Mouse (Mus musculus): ENCODE results near the gene Pex12. TPM values are rescaled to one million over a fixed set of nuclear protein-coding genes. Genes with fewer than 3 reads are reported as not detected.
A peak's percentile ranks its signal among the peaks of the same experiment; 100 is the strongest.

Pex12 gene
- polyA plus RNA-seq, 1 experiment from 2014 or later = 13.2 TPM

DNA sequence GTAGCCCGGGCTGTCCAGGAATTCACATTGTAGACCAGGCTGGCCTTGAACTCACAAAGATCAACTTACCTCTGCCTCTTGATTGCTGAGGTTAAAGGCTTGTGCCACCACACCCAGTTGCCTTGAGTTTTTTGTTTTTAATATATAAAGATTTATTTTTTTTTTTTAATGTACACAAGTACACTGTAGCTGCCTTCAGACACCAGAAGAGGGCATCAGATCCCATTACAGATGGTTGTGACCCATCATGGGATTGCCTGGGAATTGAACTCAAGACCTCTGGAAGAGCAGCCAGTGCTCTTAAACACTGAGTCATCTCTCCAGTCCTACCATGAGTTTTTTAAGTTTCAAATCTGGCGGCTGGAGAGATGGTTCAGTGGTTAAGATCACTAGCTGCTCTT, 955 bp downstream of the Pex12 start:
- Histone ChIP-seq H3K27me3 (no peaks in the 10 kb centered on the region), H3K4me3 (replicated peaks) (peak overlapping the region; percentile 94; the same call in 1 of the 2 replicates), H3K9ac (no peak overlapping the region), H3K36me3 (peaks cover 12% of the 10 kb centered on the region), H3K27ac (no peak overlapping the region), H3K4me2 (peak overlapping the region; percentile 80), H3K4me1 (peaks cover 52% of the 10 kb centered on the region), H3K9me3 (replicated peaks) (no peaks in the 10 kb centered on the region)
- WGBS = 66% methylated on average over 2 of the region's 2 CpGs
- no peak for ATAC-seq (replicated peaks; ENCODE audit: low FRiP score)

DNA sequence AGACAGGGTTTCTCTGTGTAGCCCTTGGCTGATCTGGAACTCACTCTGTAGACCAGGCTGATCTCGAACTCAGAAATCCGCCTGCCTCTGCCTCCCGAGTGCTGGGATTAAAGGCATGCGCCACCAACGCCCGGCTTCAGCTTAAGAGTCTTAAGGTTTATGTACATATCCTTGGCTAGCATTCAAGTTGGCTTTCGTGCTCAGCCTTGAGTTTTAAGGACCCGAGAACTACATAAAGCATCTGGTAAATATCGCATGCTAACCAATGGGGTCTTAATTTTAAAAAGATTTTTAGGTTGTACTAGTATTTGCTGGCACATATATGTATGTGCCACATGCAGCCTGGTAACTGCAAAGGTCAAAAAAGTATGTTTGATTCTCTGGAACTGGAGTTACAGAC, 2.7 kb downstream of the Pex12 start:
- WGBS = 89% methylated on average over 9 of the region's 9 CpGs
- Histone ChIP-seq H3K9ac (no peak overlapping the region), H3K27ac (no peak overlapping the region), H3K9me3 (replicated peaks) (no peaks in the 10 kb centered on the region), H3K27me3 (no peaks in the 10 kb centered on the region), H3K36me3 (peaks cover 27% of the 10 kb centered on the region), H3K4me1 (peaks cover 44% of the 10 kb centered on the region), H3K4me3 (replicated peaks) (no peak overlapping the region), H3K4me2 (peak overlapping the region; percentile 79; the same call in 1 of the 2 replicates)
- no peak for ATAC-seq (replicated peaks; ENCODE audit: low FRiP score)

DNA sequence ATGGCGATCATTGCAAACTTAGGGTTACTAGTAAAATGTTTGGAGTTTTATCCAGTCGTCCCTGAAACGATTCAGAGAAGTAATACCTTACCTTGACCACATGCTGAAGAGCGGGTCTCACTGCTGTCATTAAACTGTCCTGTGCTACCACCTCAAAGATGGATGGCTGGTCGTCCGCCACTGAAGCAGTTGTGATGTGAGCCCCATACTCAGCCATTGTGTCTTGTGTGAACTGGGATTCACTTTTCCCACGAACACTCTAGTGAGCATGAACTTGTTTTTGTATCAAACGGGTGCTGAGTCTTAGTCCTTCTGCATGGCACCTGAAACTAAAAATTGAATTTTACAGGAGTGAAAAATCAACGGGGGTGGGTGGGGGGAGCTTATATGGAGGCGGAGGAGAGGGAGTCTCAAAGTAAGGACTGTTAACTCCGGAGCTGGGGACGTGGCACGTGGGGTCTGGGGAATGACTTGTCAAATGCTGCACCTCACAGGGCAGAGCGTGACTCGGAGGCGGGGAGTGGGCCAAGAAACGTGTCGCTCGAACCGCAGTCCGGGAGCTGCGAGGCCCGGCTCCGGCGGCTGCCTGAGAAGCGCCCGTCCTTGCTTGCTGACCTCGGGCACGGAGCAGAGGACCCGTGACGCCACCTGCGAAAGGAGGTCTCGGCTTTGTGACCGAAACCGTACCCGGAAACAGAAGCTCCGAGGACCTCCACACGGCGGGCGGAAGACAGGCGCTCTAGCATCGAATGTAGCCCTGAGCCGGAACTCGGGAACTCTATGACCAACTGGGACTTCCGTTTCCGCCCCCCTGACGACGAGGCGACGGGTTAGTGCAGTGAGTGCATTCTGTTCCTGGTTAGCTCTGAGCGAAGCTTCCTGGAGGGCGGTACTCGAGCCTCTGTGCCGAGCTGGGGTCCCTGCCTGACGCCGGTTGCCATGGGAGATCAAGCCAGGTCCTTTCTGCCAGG, 3.9 kb downstream of the Pex12 start, which contains the start of gene Ap2b1:
Gene Ap2b1 (plus strand): TSS at position 800 of the 971 bp plus-strand sequence.
- H3K4me3 ChIP-seq (replicated peaks) = peak within 1 kb of the TSS; percentile 81
- H3K27me3 ChIP-seq = no peaks in the 10 kb centered on the region
- peak; percentile 95 for ATAC-seq (replicated peaks; ENCODE audit: low FRiP score)
- peaks cover 39% of the 10 kb centered on the region for H3K4me1 ChIP-seq
- H3K9me3 ChIP-seq (replicated peaks) = no peaks in the 10 kb centered on the region
- WGBS = 2% methylated on average over 56 of the region's 56 CpGs
- H3K36me3 ChIP-seq = peaks cover 29% of the 10 kb centered on the region
- peak within 1 kb of the TSS; percentile 96 for H3K27ac ChIP-seq
- peak within 1 kb of the TSS; percentile 74 for H3K9ac ChIP-seq
- peak within 1 kb of the TSS; percentile 79 for H3K4me2 ChIP-seq

DNA sequence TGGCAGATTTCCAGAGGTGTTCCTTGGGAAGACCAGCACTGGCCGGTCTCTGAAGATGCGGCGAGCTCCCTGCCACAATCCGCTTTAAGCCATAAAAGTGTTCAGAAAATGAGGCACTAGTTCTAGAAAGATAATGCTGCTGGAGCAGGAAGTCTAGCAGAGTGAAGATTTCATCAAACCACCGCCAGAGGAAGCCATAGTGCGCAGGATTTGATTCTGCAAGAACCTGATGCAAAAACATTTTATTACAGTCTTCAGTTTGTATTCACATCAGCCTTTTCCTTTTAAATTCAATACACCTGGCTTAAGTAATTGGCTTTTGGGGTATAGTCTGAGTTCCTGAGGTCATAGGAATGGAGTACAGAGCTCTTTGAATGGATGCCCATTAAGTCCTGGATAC, 4.6 kb downstream of the Pex12 start:
- Histone ChIP-seq H3K36me3 (peaks cover 29% of the 10 kb centered on the region), H3K4me2 (peak overlapping the region; percentile 79), H3K9me3 (replicated peaks) (no peaks in the 10 kb centered on the region), H3K4me1 (peaks cover 41% of the 10 kb centered on the region), H3K4me3 (replicated peaks) (peak overlapping the region; percentile 81), H3K27ac (peak overlapping the region; percentile 37; the same call in 1 of the 2 replicates), H3K27me3 (no peaks in the 10 kb centered on the region), H3K9ac (peak overlapping the region; percentile 74; the same call in 1 of the 2 replicates)
- ATAC-seq (replicated peaks; ENCODE audit: low FRiP score) = no peak
- WGBS = 69% methylated on average over 6 of the region's 6 CpGs

DNA sequence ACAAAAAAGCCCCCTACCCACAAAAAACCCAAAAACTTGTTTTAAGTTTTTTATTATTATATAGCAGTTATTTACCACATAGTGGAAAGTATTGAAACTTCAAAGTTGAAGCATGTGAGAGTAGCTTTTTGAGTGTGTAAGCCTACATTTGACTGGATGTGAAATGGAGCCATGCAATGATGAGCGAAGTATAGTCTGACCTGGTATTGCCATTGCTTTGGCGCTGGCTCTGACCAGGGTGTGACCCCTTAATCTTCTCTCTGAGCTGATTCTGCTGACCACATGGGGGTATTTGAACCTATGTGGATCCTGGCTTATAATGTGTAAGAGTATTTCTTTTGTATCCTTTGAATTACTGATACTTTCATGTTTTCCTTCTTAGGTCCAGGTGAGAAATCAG, 8.3 kb downstream of the Pex12 start:
- H3K4me2 ChIP-seq = no peak overlapping the region; the same call in 1 of the 2 replicates
- H3K9me3 ChIP-seq (replicated peaks) = no peaks in the 10 kb centered on the region
- 92% methylated on average over 2 of the region's 2 CpGs for WGBS
- no peak overlapping the region for H3K27ac ChIP-seq
- H3K4me3 ChIP-seq (replicated peaks) = no peak overlapping the region
- no peak overlapping the region for H3K9ac ChIP-seq
- H3K4me1 ChIP-seq = peaks cover 39% of the 10 kb centered on the region
- no peak for ATAC-seq (replicated peaks; ENCODE audit: low FRiP score)
- no peaks in the 10 kb centered on the region for H3K27me3 ChIP-seq
- peaks cover 29% of the 10 kb centered on the region for H3K36me3 ChIP-seq

DNA sequence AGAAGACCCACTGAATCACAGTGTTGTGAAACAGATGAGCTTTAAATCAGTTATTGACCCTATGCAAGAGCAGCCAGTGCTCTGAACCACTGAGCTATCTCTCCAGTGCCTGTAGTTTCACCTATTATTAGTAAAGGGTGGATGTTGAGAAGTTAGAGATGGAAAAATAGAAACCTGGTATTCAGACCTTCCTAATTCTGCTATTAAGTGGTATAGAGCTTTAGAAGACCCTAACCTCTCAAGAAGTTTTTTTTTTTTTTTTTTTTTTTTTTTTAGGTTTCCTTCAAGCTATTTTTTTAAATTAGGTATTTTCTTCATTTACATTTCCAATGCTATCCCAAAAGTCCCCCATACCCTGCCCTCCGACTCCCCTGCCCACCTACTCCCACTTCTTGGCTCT, 9.2 kb downstream of the Pex12 start:
- no peak overlapping the region for H3K27ac ChIP-seq
- H3K9ac ChIP-seq = peak overlapping the region; percentile 79
- H3K4me1 ChIP-seq = peaks cover 37% of the 10 kb centered on the region
- H3K4me3 ChIP-seq (replicated peaks) = peak overlapping the region; percentile 72
- 81% methylated on average over 1 of the region's 1 CpGs for WGBS
- no peak for ATAC-seq (replicated peaks; ENCODE audit: low FRiP score)
- H3K27me3 ChIP-seq = no peaks in the 10 kb centered on the region
- H3K9me3 ChIP-seq (replicated peaks) = no peaks in the 10 kb centered on the region
- H3K4me2 ChIP-seq = peak overlapping the region; percentile 75
- H3K36me3 ChIP-seq = peaks cover 29% of the 10 kb centered on the region

DNA sequence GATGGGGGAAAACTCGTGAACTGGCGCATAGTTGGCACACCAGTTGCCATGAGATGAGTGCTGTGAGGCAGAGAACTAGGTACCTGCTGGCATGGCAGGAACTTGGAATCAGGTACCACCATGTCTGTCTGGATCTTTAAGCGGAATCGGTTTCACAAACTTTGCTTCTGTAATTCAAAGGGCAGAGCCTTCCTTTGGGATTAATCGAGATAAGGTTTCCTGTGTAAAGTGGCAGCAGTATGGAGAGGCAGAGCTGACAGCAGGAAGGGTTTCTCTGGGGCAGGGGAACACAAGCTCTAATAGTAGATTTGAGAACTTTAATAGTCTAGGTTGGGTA, 10.2 kb downstream of the Pex12 start:
- H3K9ac ChIP-seq = peak overlapping the region; percentile 79
- H3K27ac ChIP-seq = peak overlapping the region; percentile 77
- peak overlapping the region; percentile 75 for H3K4me2 ChIP-seq
- H3K4me1 ChIP-seq = peaks cover 28% of the 10 kb centered on the region
- under 1% methylated on average over 5 of the region's 5 CpGs for WGBS
- H3K27me3 ChIP-seq = no peaks in the 10 kb centered on the region
- no peak for ATAC-seq (replicated peaks; ENCODE audit: low FRiP score)
- H3K9me3 ChIP-seq (replicated peaks) = no peaks in the 10 kb centered on the region
- H3K4me3 ChIP-seq (replicated peaks) = peak overlapping the region; percentile 72
- peaks cover 25% of the 10 kb centered on the region for H3K36me3 ChIP-seq

DNA sequence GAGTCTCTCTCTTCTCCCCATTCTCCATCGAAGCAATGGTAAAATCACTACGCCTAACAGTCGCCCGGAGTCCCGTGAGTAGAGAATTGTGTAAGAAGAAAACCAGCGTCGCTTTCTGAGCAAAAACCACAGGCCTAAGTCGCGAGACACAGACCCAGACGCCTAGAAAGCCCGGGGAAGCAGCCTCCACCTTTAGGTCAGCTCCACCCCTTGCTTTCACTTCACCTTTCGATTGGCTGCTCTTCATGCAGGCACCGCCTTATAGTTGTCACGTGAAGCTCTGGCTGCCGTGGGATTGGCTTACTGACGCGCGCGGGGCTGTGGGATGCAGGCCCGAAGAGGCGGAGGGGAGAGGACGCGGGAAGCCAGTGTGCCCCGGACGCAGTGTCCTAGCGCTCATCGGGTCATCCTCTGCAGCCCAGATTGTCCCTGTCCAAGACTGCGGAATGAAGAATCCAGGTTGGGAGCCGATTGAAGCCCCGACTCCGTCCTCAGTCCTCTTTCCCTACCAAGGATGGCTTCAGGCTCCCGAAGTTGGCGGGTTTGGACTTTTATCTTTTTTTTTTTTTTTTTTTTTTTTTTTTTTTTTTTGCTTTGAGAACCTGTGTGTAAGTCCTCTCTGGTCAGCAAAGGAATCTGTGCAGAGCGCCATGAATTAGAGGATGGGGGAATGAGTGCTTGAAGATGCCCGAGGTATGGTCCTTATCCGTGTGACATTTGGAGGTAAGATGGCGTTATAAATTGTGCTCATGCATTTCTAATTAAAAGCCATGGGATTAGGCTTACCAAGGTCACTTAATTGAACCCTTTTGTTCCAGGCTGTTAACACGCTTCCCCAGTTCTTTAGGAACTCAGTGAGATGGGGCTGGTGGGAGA, 10.8 kb downstream of the Pex12 start:
- H3K27ac ChIP-seq = peak overlapping the region; percentile 81
- H3K4me3 ChIP-seq (replicated peaks) = peak overlapping the region; percentile 72
- peak overlapping the region; percentile 75 for H3K4me2 ChIP-seq
- WGBS = under 1% methylated on average over 38 of the region's 38 CpGs
- no peaks in the 10 kb centered on the region for H3K27me3 ChIP-seq
- peaks cover 25% of the 10 kb centered on the region for H3K4me1 ChIP-seq
- peak; percentile 99 for ATAC-seq (replicated peaks; ENCODE audit: low FRiP score)
- H3K9ac ChIP-seq = peak overlapping the region; percentile 79
- H3K9me3 ChIP-seq (replicated peaks) = no peaks in the 10 kb centered on the region
- peaks cover 19% of the 10 kb centered on the region for H3K36me3 ChIP-seq

DNA sequence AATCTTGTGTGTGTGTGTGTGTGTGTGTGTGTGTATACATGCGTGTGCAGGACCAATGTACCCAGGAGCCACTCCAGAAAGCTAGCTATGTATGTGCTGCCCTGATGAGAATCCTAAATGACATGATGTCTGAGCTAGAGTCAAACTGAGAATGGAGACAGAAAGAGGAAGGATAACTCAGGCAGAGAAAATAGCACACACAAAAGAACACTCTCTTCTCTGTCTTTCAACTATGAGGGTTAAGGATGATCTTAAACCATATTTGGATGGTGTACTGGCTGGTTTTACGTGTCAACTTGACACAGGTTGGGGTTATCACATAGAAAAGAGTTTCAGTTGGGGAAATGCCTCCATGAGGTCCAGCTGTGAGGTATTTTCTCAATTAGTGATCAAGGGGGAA, 12.8 kb downstream of the Pex12 start:
- H3K36me3 ChIP-seq = peaks cover 1% of the 10 kb centered on the region
- no peaks in the 10 kb centered on the region for H3K27me3 ChIP-seq
- 87% methylated on average over 2 of the region's 2 CpGs for WGBS
- ATAC-seq (replicated peaks; ENCODE audit: low FRiP score) = no peak
- H3K4me3 ChIP-seq (replicated peaks) = no peak overlapping the region
- no peak overlapping the region for H3K27ac ChIP-seq
- H3K9ac ChIP-seq = no peak overlapping the region
- H3K9me3 ChIP-seq (replicated peaks) = no peaks in the 10 kb centered on the region
- H3K4me1 ChIP-seq = peaks cover 20% of the 10 kb centered on the region
- no peak overlapping the region for H3K4me2 ChIP-seq

DNA sequence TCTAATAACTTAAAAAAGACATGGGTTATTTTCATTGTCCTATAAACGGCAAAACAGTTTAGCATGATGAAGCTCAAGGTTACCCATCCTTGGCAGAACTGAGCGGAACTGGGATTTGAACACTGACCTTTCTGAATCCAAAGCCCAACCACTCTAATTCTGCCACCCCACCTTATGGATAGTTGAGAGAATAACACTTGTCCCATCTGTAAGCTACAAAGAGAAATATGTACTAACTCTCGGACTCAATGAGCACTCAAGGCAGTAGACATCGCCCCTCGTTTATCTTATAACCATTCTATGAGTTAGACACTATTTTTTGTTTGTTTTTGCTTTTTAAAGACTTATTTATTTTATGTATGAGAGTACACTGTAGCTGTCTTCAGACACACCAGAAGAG, 13.3 kb downstream of the Pex12 start:
- no peaks in the 10 kb centered on the region for H3K36me3 ChIP-seq

DNA sequence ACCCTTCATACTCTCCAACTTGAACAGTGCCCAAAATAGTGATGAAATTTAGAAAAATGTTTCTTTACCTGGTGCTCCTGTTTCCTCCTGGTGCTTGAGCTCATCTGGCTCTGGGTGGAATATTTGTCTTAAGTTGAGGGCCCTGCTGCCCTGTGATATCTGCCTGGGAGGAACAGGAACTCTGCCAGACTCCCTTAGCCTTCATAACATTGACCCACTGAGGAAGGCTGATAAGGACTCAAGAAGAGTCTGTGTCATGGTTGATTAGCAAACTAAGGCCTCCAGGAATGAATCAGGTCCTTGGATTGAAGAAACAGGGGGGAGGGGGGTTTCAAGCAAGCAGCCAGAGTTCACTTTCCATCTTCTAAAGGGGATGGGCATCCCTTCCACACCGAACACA, 15.8 kb downstream of the Pex12 start, which contains the start of gene Slfn14:
Gene Slfn14 (minus strand): TSS at position 161 of the 400 bp plus-strand sequence.
- ATAC-seq (replicated peaks; ENCODE audit: low FRiP score) = no peak
- 71% methylated on average over 1 of the region's 1 CpGs for WGBS
- no peaks in the 10 kb centered on the region for H3K9me3 ChIP-seq (replicated peaks)
- H3K36me3 ChIP-seq = no peaks in the 10 kb centered on the region
- peaks cover 5% of the 10 kb centered on the region; the same call in 1 of the 2 replicates for H3K4me1 ChIP-seq
- no peak within 1 kb of the TSS for H3K4me2 ChIP-seq
- no peak within 1 kb of the TSS for H3K4me3 ChIP-seq (replicated peaks)
- no peak within 1 kb of the TSS for H3K9ac ChIP-seq
- no peak within 1 kb of the TSS for H3K27ac ChIP-seq
- no peaks in the 10 kb centered on the region for H3K27me3 ChIP-seq

More for the DNA sequence above, 13.3 kb downstream of the Pex12 start:
- ATAC-seq (replicated peaks; ENCODE audit: low FRiP score) = no peak
- Histone ChIP-seq H3K4me1 (peaks cover 18% of the 10 kb centered on the region), H3K4me3 (replicated peaks) (no peak overlapping the region), H3K27ac (no peak overlapping the region), H3K4me2 (no peak overlapping the region), H3K27me3 (no peaks in the 10 kb centered on the region), H3K9me3 (replicated peaks) (no peaks in the 10 kb centered on the region), H3K9ac (no peak overlapping the region)
- WGBS = 91% methylated on average over 5 of the region's 5 CpGs

Data from kidney, embryonic 15.5 days (tissue).